In genomic region chr7:143087070-143087579, GRCm38 (mm10) we compare ENCODE assay signal across 9 mouse cellular contexts. TPM values are rescaled to one million over a fixed set of nuclear protein-coding genes. Genes with fewer than 3 reads are reported as not detected.
DNase-seq lines count a peak whose midpoint lies in the region; ATAC-seq and TF ChIP-seq lines count a peak whose summit lies in the region.
"Had no signal": no experiment of that assay in that cellular context is flagged by ENCODE, and none has a peak within 500 bp of the region (broad histone marks: within the 10 kb centered on the region; RNA-seq: fewer than 3 reads in every experiment).

No protein-coding gene starts in this region.

- H3K4me2 ChIP-seq in heart, postnatal 0 days (ENCODE audit: low read depth, low read length) = no peak overlapping the region
- H3K4me2 ChIP-seq: midbrain, embryonic 12.5 days had no signal

- no peaks in the 10 kb centered on the region for H3K9me3 ChIP-seq in heart, postnatal 0 days (replicated peaks; ENCODE audit: control insufficient read depth, low read length)
- H3K9me3 ChIP-seq: midbrain, embryonic 12.5 days had no signal

- peak; percentile 34 for DNase-seq in ovary, postnatal 10 days (ENCODE audit: low spot score)
- no peak for DNase-seq in ovary, adult 18-20 months (ENCODE audit: low spot score)
- peak; percentile 69 for DNase-seq in embryo, embryonic 10 days (ENCODE audit: low spot score)
- peak; percentile 30 for DNase-seq in heart, postnatal 0 days (ENCODE audit: low spot score)
- peak; percentile 69 to 79 for DNase-seq in kidney, postnatal 25 days
- no peak for DNase-seq in spleen, postnatal 36 days (ENCODE audit: low spot score in 2 of 2)

- H3K36me3 ChIP-seq in heart, postnatal 0 days (replicated peaks; ENCODE audit: control insufficient read depth, insufficient read depth, low read length) = no peaks in the 10 kb centered on the region
- H3K36me3 ChIP-seq: midbrain, embryonic 12.5 days had no signal

- no peak overlapping the region for H3K27ac ChIP-seq in heart, postnatal 0 days (ENCODE audit: low read depth)
- H3K27ac ChIP-seq: midbrain, embryonic 12.5 days had no signal

- TF ChIP-seq EP300 in heart, postnatal 0 days (IDR thresholded peaks at IDR 0.05; ENCODE audit: low read depth) = no peak

- no peaks in the 10 kb centered on the region for H3K27me3 ChIP-seq in heart, postnatal 0 days (ENCODE audit: control insufficient read depth, insufficient read depth, low read length)
- H3K27me3 ChIP-seq: midbrain, embryonic 12.5 days had no signal

- peak; percentile 69 for ATAC-seq in heart, postnatal 0 days (ENCODE audit: insufficient read depth, low read depth)
- 0 out of 2 replicates have a peak, but pooled peaks have one; percentile 27 for ATAC-seq in megakaryocyte progenitor cell, adult 5-6 weeks (replicated peaks; ENCODE audit: poor library complexity)
- ATAC-seq in megakaryocyte, adult 5-6 weeks (ENCODE audit: poor library complexity, severe bottlenecking) = no peak

- H3K9ac ChIP-seq in heart, postnatal 0 days (replicated peaks; ENCODE audit: low read depth, low read length) = no peak overlapping the region
- H3K9ac ChIP-seq: midbrain, embryonic 12.5 days had no signal

- no peaks in the 10 kb centered on the region for H3K4me1 ChIP-seq in heart, postnatal 0 days (ENCODE audit: control insufficient read depth, insufficient read depth)

- H3K4me3 ChIP-seq in heart, postnatal 0 days (ENCODE audit: low read depth, low read length) = no peak overlapping the region
- H3K4me3 ChIP-seq: midbrain, embryonic 12.5 days had no signal

- WGBS in heart, postnatal 0 days = 40% methylated on average over 4 of the region's 4 CpGs

- peak; percentile 72 for TF ChIP-seq CTCF in heart, postnatal 0 days (IDR thresholded peaks at IDR 0.05; ENCODE audit: low read depth)

RNA-seq across cellular contexts. Expression of gene Trpm5, which starts 7.3 kb away (rescaled TPM):
- 0.61 and 2.1 TPM in 2 replicates for total RNA-seq in heart, postnatal 0 days (2014; rRNA removed; ENCODE audit: low replicate concordance)
- 0.70 and 1.6 TPM in 2 replicates for polyA plus RNA-seq in heart, postnatal 0 days (2015; fragmentation: Nextera tagmentation; extraction: Ambion mirVana)
- total RNA-seq in megakaryocyte progenitor cell, adult 5-6 weeks (2015) = not detected in 2 replicates
- total RNA-seq in megakaryocyte progenitor cell, adult 5-6 weeks (2017) = not detected in 2 replicates
- total RNA-seq in megakaryocyte, adult 5-6 weeks (2015) = not detected in 2 replicates
- total RNA-seq in megakaryocyte, adult 5-6 weeks (2017) = not detected in 2 replicates

RNA-seq across cellular contexts. Expression of gene Tssc4, which starts 18.1 kb away (rescaled TPM):
- 61.9 and 71.7 TPM in 2 replicates for total RNA-seq in heart, postnatal 0 days (2014; rRNA removed; ENCODE audit: low replicate concordance)
- polyA plus RNA-seq in heart, postnatal 0 days (2015; fragmentation: Nextera tagmentation; extraction: Ambion mirVana) = 33.7 and 34.0 TPM in 2 replicates
- total RNA-seq in megakaryocyte progenitor cell, adult 5-6 weeks (2015) = 18.7 and 23.5 TPM in 2 replicates
- 26.8 and 33.7 TPM in 2 replicates for total RNA-seq in megakaryocyte progenitor cell, adult 5-6 weeks (2017)
- total RNA-seq in megakaryocyte, adult 5-6 weeks (2015) = 14.0 and 19.2 TPM in 2 replicates
- total RNA-seq in megakaryocyte, adult 5-6 weeks (2017) = 17.7 and 20.5 TPM in 2 replicates

RNA-seq across cellular contexts. Expression of gene Kcnq1, which starts 19.0 kb away (rescaled TPM):
- 73.3 and 75.9 TPM in 2 replicates for total RNA-seq in heart, postnatal 0 days (2014; rRNA removed; ENCODE audit: low replicate concordance)
- polyA plus RNA-seq in heart, postnatal 0 days (2015; fragmentation: Nextera tagmentation; extraction: Ambion mirVana) = 36.4 and 37.2 TPM in 2 replicates
- not detected in 2 replicates for total RNA-seq in megakaryocyte progenitor cell, adult 5-6 weeks (2015)
- not detected in 2 replicates for total RNA-seq in megakaryocyte progenitor cell, adult 5-6 weeks (2017)
- not detected in 2 replicates for total RNA-seq in megakaryocyte, adult 5-6 weeks (2015)
- not detected in 2 replicates for total RNA-seq in megakaryocyte, adult 5-6 weeks (2017)

RNA-seq across cellular contexts. Expression of gene Cd81, which starts 34.6 kb away (rescaled TPM):
- total RNA-seq in heart, postnatal 0 days (2014; rRNA removed; ENCODE audit: low replicate concordance) = 1,221 and 1,316 TPM in 2 replicates
- 793 and 811 TPM in 2 replicates for polyA plus RNA-seq in heart, postnatal 0 days (2015; fragmentation: Nextera tagmentation; extraction: Ambion mirVana)
- 118 and 140 TPM in 2 replicates for total RNA-seq in megakaryocyte progenitor cell, adult 5-6 weeks (2015)
- total RNA-seq in megakaryocyte progenitor cell, adult 5-6 weeks (2017) = 121 and 181 TPM in 2 replicates
- 17.2 and 20.3 TPM in 2 replicates for total RNA-seq in megakaryocyte, adult 5-6 weeks (2015)
- total RNA-seq in megakaryocyte, adult 5-6 weeks (2017) = 22.5 and 25.3 TPM in 2 replicates

Comparison
In these comparisons a context has a peak if more than half of its experiments do, and no peak if none do; other contexts are left out.
1. DNase-seq: peak in ovary, postnatal 10 days (single experiment), embryo, embryonic 10 days (single experiment), heart, postnatal 0 days (single experiment) and kidney, postnatal 25 days (2 of 2); none in ovary, adult 18-20 months (single experiment) and spleen, postnatal 36 days (0 of 2).
2. RNA of gene Kcnq1, which starts 19.0 kb away (total RNA-seq): 73.3 to 75.9 TPM in heart, postnatal 0 days; not detected in megakaryocyte progenitor cell, adult 5-6 weeks and not detected in megakaryocyte, adult 5-6 weeks; every median in the first group is over 10 times any median in the second.